Mouse (Mus musculus): ENCODE data around the gene Sorcs2.

Sorcs2 gene

GRCm38 (mm10) chr5:36069503-36070360 is 328.2 kb downstream of the Sorcs2 start:
- DNase-seq (ENCODE audit: low spot score), result peak; percentile 37

- peak; percentile 40 for DNase-seq (ENCODE audit: low spot score)
These were observed 330.2 kb downstream of the Sorcs2 start for GRCm38 (mm10) chr5:36067651-36068181.

- DNase-seq (ENCODE audit: low spot score), result no peak
These were observed 340.1 kb downstream of the Sorcs2 start for GRCm38 (mm10) chr5:36057804-36058322.

GRCm38 (mm10) chr5:36056921-36057320 is 341.0 kb downstream of the Sorcs2 start:
- no peak for DNase-seq (ENCODE audit: low spot score)

GRCm38 (mm10) chr5:36055876-36056275 is 342.1 kb downstream of the Sorcs2 start:
- DNase-seq (ENCODE audit: low spot score), result no peak

- DNase-seq (ENCODE audit: low spot score), result no peak
These were observed 343.4 kb downstream of the Sorcs2 start for GRCm38 (mm10) chr5:36054498-36054897.

GRCm38 (mm10) chr5:36043154-36043553 is 354.8 kb downstream of the Sorcs2 start:
- no peak for DNase-seq (ENCODE audit: low spot score)

- DNase-seq (ENCODE audit: low spot score), result no peak
These were observed 356.2 kb downstream of the Sorcs2 start for GRCm38 (mm10) chr5:36041756-36042155.

GRCm38 (mm10) chr5:36041236-36041562 is 356.7 kb downstream of the Sorcs2 start:
- no peak for DNase-seq (ENCODE audit: low spot score)

- DNase-seq (ENCODE audit: low spot score), result no peak
These were observed 357.3 kb downstream of the Sorcs2 start for GRCm38 (mm10) chr5:36040398-36041235.

- no peak for DNase-seq (ENCODE audit: low spot score)
These were observed 358.3 kb downstream of the Sorcs2 start for GRCm38 (mm10) chr5:36039596-36039995.

- DNase-seq (ENCODE audit: low spot score), result peak; percentile 88
These were observed 364.2 kb downstream of the Sorcs2 start for GRCm38 (mm10) chr5:36033531-36034426.

- no peak for DNase-seq (ENCODE audit: low spot score)
These were observed 372.9 kb downstream of the Sorcs2 start for GRCm38 (mm10) chr5:36025076-36025475.

GRCm38 (mm10) chr5:36024003-36024685 is 373.8 kb downstream of the Sorcs2 start:
- DNase-seq (ENCODE audit: low spot score), result no peak

- DNase-seq (ENCODE audit: low spot score), result peak; percentile 10
These were observed 375.6 kb downstream of the Sorcs2 start for GRCm38 (mm10) chr5:36022361-36022760.

- DNase-seq (ENCODE audit: low spot score), result no peak
These were observed 376.8 kb downstream of the Sorcs2 start for GRCm38 (mm10) chr5:36021091-36021490.

GRCm38 (mm10) chr5:36018366-36018765 is 379.6 kb downstream of the Sorcs2 start:
- DNase-seq (ENCODE audit: low spot score), result peak; percentile 50

GRCm38 (mm10) chr5:36009405-36009804 is 388.5 kb downstream of the Sorcs2 start:
- no peak for DNase-seq (ENCODE audit: low spot score)

GRCm38 (mm10) chr5:36007649-36008048 is 390.3 kb downstream of the Sorcs2 start:
- no peak for DNase-seq (ENCODE audit: low spot score)

GRCm38 (mm10) chr5:36006586-36006985 is 391.4 kb downstream of the Sorcs2 start:
- no peak for DNase-seq (ENCODE audit: low spot score)

GRCm38 (mm10) chr5:36006106-36006505 is 391.8 kb downstream of the Sorcs2 start:
- DNase-seq (ENCODE audit: low spot score), result no peak
